Mouse (Mus musculus) embryonic fibroblast, embryonic 13.5 days (primary cell): Measurements from ENCODE around the gene Gm44790. TPM values are rescaled to one million over a fixed set of nuclear protein-coding genes. Genes with fewer than 3 reads are reported as not detected.

Experiments
- H3K27ac ChIP-seq: 2 replicates; pipeline ENCODE4 v1.5.1; 2012; ENCODE audit warnings: low read length, control low read depth, inconsistent platforms; ENCODE audit not compliant: insufficient read depth
- H3K4me1 ChIP-seq: 2 replicates; pipeline ENCODE4 v1.6.1; 2011; ENCODE audit warnings: low read length; ENCODE audit not compliant: control insufficient read depth, insufficient read depth
- H3K4me3 ChIP-seq: 2 replicates; pipeline ENCODE4 v1.5.1; 2011; ENCODE audit warnings: mild to moderate bottlenecking, control low read depth, low read length; ENCODE audit not compliant: insufficient read depth
- CTCF ChIP-seq: IDR thresholded peaks from 2 replicates; pipeline ENCODE4 v1.5.1; 2011; ENCODE audit warnings: mild to moderate bottlenecking, control low read depth, low read length, moderate library complexity, borderline replicate concordance; ENCODE audit not compliant: insufficient read depth
- POLR2A ChIP-seq: IDR thresholded peaks from 2 replicates; pipeline ENCODE4 v1.6.1; 2011; ENCODE audit warnings: low read depth, mild to moderate bottlenecking, control low read depth, low read length, moderate library complexity
- polyA plus RNA-seq: library from polyadenylated mRNA; stranded (reverse); fragments of >200 nt; gene quantifications from 2 replicates; pipeline ENCODE4 v1.2.4, GENCODE M21; 2011; ENCODE audit warnings: low read depth; ENCODE audit not compliant: missing spikeins, insufficient read length

Gm44790 gene
- polyA plus RNA-seq, 1 experiment, result not detected

DNA sequence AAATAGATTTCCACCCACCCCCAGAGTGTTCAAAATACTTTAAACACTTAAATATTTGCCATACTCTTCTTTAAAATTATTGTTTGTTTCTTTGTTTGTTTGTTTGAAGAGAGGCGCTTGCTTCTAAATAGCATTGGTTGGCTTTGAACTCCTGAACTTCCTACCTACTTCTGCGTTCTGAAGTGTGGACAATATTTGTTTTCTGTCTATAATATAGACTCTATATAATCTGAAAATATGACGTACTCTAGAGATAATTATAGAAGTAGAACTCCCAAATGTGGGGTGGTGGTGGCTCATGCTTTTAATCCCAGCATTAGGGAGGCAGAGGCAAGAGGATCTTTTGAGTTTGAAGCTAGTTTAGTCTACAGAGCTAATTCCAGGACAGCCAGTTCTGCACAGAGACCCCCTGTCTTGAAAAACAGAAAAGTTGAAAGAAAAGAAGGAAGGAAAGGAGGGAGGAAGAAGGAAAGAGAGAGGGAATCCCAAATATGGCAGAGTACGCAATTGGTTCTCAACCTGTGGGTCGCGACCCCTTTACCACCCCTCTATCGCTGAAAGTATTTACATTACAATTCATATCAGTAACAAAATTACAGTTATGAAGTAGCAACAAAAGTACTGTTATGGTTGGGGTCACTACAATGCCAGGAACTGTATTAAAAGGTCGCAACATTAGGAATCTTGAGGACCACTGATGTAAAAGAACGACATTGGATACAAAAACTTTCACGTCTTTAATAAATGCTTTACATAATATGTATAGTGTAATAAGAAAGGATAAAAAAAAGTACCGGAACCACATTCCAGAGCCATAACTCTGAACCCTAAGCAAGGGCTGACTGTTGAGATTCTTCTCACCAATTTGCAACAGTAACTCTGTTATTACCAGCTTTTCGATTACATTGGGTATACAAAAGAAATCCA is 23.5 kb upstream of the Gm44790 start:
- peaks cover 4% of the 10 kb centered on the region; the same call in 1 of the 2 replicates for H3K4me1 ChIP-seq
- TF ChIP-seq POLR2A, result no peak
- no peak for TF ChIP-seq CTCF
- peak overlapping the region; percentile 60 for H3K27ac ChIP-seq
- peak overlapping the region; percentile 37 for H3K4me3 ChIP-seq

DNA sequence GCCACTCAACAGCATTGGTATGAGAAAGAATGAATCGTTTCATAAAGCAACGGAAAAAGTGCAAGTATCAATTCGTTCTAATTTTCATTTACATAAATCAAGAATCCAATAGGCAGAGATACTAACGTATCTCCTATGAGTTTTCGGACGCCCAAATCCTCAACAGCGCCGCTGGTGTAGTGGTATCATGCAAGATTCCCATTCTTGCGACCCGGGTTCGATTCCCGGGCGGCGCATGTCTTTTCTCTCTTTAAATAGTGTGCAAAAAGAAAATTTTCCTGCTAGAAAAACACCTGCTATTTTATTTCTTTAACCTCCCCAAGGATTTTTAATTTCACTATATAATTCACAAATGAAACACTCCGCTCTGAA is 22.7 kb upstream of the Gm44790 start:
- Histone ChIP-seq H3K27ac (no peak overlapping the region; the same call in 1 of the 2 replicates), H3K4me1 (0 out of 2 replicates have a peak, but pooled peaks cover 2% of the 10 kb centered on the region), H3K4me3 (no peak overlapping the region)
- no peak for TF ChIP-seq CTCF

DNA sequence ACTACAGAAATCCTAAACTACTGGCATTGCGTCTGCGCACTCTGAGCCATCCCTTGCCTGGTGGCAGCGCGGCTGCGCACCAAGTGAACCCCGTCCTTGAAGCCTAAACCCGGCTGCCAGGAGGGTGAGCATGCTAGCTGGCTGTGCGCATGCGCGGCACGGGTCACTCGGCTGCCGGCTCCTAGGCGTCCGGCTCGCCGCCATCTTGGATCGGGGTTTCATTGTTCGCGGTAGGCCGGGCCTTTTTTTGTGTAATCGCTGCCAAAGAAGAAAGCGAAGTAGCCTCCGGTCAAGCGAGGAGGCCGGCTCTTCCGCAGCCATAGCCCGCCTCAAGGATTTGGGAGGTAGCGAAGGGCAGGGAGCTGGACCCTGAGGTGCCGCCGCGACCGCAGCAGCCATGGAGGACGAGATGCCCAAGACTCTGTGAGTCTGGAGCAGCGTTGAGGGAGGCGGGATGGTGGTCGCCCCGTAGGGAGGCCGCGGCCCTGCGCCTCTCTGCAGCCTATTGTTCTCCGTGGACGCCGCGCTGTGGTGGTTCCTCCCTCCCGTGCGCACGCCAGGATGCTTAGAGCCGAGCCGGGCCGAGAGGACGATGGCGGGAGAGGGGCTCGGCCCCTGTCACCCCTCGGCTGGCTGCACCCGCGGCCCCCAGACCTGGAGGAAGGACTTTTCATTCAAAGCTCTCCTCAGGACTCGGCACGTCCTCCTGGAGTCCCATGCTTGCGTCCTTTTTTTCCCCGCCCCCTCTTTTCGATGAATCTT is 22.2 kb upstream of the Gm44790 start, which contains the start of gene Tia1:
Gene Tia1 (plus strand): TSS at position 120 of the 762 bp plus-strand sequence.
- H3K27ac ChIP-seq, result peak within 1 kb of the TSS; percentile 95
- H3K4me3 ChIP-seq, result peak within 1 kb of the TSS; percentile 68
- H3K4me1 ChIP-seq, result 0 out of 2 replicates have a peak, but pooled peaks cover 2% of the 10 kb centered on the region
- peak; percentile 77 for TF ChIP-seq POLR2A
- no peak for TF ChIP-seq CTCF

DNA sequence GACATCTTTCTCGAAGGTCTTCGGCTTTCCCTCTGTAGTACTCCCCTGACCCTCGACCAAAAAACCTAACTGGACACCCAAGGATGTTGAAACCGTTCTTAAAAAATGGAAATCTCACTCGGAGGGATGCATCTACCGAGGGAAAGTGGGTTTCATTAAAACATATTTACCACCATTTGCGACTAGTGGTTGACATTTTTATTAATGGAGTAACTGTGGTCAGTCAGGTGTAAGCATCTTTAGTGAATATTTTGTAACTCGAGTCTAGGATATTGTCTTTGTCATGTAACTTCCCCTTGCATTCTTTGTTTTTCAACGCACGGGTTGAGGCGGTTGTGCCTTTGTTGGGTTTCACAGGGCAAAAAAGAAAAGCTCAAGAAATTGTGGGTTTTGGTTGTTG is 21.5 kb upstream of the Gm44790 start:
- TF ChIP-seq CTCF (no peak), POLR2A (no peak)
- H3K27ac ChIP-seq, result peak overlapping the region; percentile 95; the same call in 1 of the 2 replicates
- H3K4me1 ChIP-seq, result 0 out of 2 replicates have a peak, but pooled peaks cover 5% of the 10 kb centered on the region
- peak overlapping the region; percentile 68 for H3K4me3 ChIP-seq

DNA sequence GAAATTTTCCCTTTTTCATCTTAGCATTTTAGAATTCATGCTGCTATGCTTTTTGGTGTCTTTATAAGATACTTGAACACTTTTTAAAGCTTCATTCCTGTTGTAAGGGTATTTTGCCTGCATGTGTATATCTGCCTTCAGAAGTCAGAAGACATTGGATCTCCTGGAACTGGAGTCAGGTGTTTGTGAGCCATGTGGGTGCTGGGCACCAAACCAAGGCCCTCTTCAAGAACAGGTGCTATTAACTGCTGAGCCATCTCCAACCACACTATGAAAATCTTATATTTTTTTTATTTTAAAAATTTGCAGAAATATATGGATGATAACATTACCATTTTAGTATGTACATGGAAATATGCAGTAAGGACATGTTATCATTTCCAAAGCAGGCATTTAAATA is 20.2 kb upstream of the Gm44790 start:
- Histone ChIP-seq H3K4me1 (peaks cover 5% of the 10 kb centered on the region; the same call in 1 of the 2 replicates), H3K4me3 (no peak overlapping the region), H3K27ac (no peak overlapping the region)
- no peak for TF ChIP-seq CTCF
- no peak for TF ChIP-seq POLR2A

DNA sequence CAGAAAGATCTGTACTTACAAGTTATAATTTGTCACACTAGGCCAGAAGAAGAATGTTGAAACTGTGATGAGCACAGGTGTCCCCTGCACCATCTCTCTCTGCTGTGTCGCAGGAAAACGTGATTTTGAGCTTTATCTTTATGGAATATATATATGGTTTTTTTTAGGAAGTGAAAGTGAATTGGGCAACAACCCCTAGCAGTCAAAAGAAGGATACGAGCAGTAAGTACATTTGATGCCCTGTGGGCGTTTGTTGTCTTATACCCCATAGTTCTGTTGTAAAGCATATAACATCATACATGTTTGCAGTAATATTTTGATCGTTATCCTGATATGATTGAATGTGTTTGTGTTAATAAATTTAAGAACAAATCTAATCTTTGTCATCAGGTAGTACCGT is 7.7 kb upstream of the Gm44790 start:
- TF ChIP-seq POLR2A, result no peak
- no peak for TF ChIP-seq CTCF
- no peak overlapping the region for H3K27ac ChIP-seq
- no peaks in the 10 kb centered on the region for H3K4me1 ChIP-seq
- no peak overlapping the region for H3K4me3 ChIP-seq

DNA sequence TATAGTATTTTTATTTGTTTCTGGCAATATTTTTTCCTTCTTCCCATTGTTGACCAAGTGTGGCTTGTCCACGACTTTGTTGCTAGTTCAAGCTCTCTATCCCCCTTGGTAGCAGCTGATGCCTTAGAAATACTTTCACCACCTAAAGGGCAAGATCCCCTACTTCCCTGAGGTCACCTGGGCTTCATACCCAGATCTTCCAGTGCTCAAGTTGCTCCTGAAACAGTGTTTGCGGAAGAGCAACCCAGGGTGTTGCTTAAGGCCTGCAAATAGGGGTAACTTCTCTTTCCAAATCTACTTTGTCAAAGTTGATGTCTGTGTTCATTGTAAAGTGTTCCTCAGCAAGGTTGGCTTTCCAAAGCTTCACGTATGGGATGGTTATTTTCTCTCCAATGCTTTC is 7.2 kb upstream of the Gm44790 start:
- no peak overlapping the region for H3K4me3 ChIP-seq
- H3K27ac ChIP-seq, result no peak overlapping the region
- no peak for TF ChIP-seq CTCF
- no peak for TF ChIP-seq POLR2A
- H3K4me1 ChIP-seq, result no peaks in the 10 kb centered on the region

DNA sequence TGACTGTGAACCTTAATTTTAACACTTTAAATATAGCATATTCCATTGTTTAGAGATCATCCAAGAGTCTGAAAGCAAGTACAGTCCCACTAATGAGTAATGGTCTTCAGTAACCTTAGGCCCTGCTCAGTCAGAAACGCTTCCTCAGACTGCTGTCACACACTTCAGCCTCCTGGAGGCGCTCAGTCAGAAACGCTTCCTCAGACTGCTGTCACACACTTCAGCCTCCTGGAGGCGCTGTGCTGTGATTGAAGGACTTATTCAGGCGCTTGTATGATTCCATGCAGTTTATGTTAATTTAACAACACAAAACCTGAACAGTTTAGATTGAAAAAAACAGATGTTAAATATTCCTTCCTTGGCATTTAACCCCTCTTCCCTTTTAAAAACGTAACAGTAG is 6.0 kb upstream of the Gm44790 start:
- TF ChIP-seq CTCF (0 out of 2 replicates have a peak, but pooled peaks have one; percentile 28), POLR2A (no peak)
- Histone ChIP-seq H3K4me1 (no peaks in the 10 kb centered on the region), H3K27ac (no peak overlapping the region), H3K4me3 (no peak overlapping the region)

DNA sequence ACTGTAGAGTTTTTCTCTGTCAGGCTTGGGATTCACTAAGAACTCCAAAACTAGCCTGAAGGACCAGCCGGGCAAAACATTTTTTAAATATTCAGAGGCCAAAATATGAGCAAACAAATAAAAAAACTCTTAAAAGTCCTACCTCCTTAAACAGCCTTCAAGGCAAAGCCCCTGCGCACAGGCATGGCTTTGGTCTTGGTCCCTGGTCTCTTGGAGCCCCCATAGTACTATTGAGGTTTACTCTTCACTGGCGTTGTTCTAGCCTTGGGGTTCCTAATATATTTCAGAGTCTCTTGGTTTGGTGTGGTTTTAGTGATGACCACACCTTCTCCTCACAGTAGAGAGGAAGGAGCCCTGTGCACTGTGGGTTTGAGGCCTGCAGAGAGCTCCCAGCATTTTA is 5.1 kb downstream of the Gm44790 start:
- no peak overlapping the region for H3K27ac ChIP-seq
- TF ChIP-seq POLR2A (no peak), CTCF (no peak)
- no peak overlapping the region for H3K4me3 ChIP-seq
- no peaks in the 10 kb centered on the region for H3K4me1 ChIP-seq
